Mouse (Mus musculus): ENCODE data around the gene B230217C12Rik. TPM values are rescaled to one million over a fixed set of nuclear protein-coding genes. Genes with fewer than 3 reads are reported as not detected.
A peak's percentile ranks its signal among the peaks of the same experiment; 100 is the strongest.
"Not testable (repeated sequence)": the region's sequence is repeated elsewhere in the genome, so short reads cannot be mapped to it uniquely, and the experiment has no call there.

Gene B230217C12Rik
- polyA plus RNA-seq, 1 experiment from 2014 or later = 38.2 TPM

- Histone ChIP-seq H3K27ac (ENCODE audit: low read depth, low read length) (no peak overlapping the region), H3K27me3 (replicated peaks; ENCODE audit: control insufficient read depth, insufficient read depth, low read length) (no peaks in the 10 kb centered on the region), H3K4me2 (ENCODE audit: low read length) (no peak overlapping the region), H3K9ac (ENCODE audit: low read depth, low read length) (no peak overlapping the region), H3K9me3 (ENCODE audit: control insufficient read depth, low read length) (no peaks in the 10 kb centered on the region), H3K36me3 (ENCODE audit: control insufficient read depth, insufficient read depth, low read length) (no peaks in the 10 kb centered on the region), H3K4me1 (ENCODE audit: control insufficient read depth, insufficient read depth, low read depth, low read length) (no peaks in the 10 kb centered on the region), H3K4me3 (ENCODE audit: low read length) (no peak overlapping the region)
- WGBS = 87% methylated on average over 5 of the region's 5 CpGs
- ATAC-seq = no peak
Measured at GRCm38 (mm10) chr11:97865421-97865820, 24.8 kb downstream of the B230217C12Rik start.

GRCm38 (mm10) chr11:97866091-97866888 is 25.7 kb downstream of the B230217C12Rik start:
- Histone ChIP-seq H3K4me2 (ENCODE audit: low read length) (no peak overlapping the region), H3K27ac (ENCODE audit: low read depth, low read length) (no peak overlapping the region), H3K9me3 (ENCODE audit: control insufficient read depth, low read length) (no peaks in the 10 kb centered on the region), H3K36me3 (ENCODE audit: control insufficient read depth, insufficient read depth, low read length) (no peaks in the 10 kb centered on the region), H3K4me3 (ENCODE audit: low read length) (no peak overlapping the region), H3K4me1 (ENCODE audit: control insufficient read depth, insufficient read depth, low read depth, low read length) (no peaks in the 10 kb centered on the region), H3K27me3 (replicated peaks; ENCODE audit: control insufficient read depth, insufficient read depth, low read length) (no peaks in the 10 kb centered on the region), H3K9ac (ENCODE audit: low read depth, low read length) (no peak overlapping the region)
- no peak for ATAC-seq
- WGBS = 98% methylated on average over 3 of the region's 3 CpGs

DNA sequence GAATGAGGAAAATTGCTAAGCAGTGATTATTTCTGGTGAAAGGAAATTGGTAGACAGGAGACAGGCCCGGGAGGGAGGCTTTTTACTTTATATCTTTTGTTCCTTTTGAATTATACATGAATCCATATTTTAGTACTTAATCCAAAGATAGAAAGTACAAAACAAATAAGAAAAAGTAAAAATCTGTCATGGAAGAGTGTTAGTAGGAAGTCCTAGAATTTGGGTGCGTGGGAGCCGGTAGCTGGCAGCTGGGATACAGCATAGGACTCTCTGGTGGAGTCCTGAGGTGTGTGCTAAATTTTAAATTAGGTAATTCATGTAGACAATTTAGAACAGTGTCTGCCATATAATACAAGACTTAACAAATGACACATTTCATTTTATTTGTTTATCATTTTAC is 27.0 kb downstream of the B230217C12Rik start:
- Histone ChIP-seq H3K27ac (ENCODE audit: low read depth, low read length) (no peak overlapping the region), H3K9ac (ENCODE audit: low read depth, low read length) (no peak overlapping the region), H3K4me2 (ENCODE audit: low read length) (no peak overlapping the region), H3K4me1 (ENCODE audit: control insufficient read depth, insufficient read depth, low read depth, low read length) (no peaks in the 10 kb centered on the region), H3K4me3 (ENCODE audit: low read length) (no peak overlapping the region), H3K9me3 (ENCODE audit: control insufficient read depth, low read length) (no peaks in the 10 kb centered on the region), H3K36me3 (ENCODE audit: control insufficient read depth, insufficient read depth, low read length) (no peaks in the 10 kb centered on the region), H3K27me3 (replicated peaks; ENCODE audit: control insufficient read depth, insufficient read depth, low read length) (no peaks in the 10 kb centered on the region)
- 90% methylated on average over 3 of the region's 3 CpGs for WGBS
- no peak for ATAC-seq

DNA sequence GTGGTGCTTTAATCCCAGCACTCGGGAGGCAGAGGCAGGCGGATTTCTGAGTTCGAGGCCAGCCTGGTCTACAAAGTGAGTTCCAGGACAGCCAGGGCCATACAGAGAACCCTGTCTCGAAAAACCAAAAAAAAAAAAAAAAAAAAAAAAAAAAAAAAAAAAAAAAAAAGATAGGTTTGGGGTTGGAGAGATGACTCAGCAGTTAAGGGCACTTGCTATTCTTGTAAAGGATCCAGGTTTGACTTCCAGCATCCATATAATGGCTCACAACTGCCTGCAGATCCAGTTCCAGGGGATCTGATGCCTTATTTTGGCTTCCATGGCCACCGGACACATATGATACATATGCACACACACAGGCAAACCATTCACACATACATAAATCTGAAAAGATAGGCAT is 31.8 kb downstream of the B230217C12Rik start:
- H3K36me3 ChIP-seq (ENCODE audit: control insufficient read depth, insufficient read depth, low read length); H3K4me3 ChIP-seq (ENCODE audit: low read length); H3K9me3 ChIP-seq (ENCODE audit: control insufficient read depth, low read length); H3K4me1 ChIP-seq (ENCODE audit: control insufficient read depth, insufficient read depth, low read depth, low read length); H3K27ac ChIP-seq (ENCODE audit: low read depth, low read length); H3K4me2 ChIP-seq (ENCODE audit: low read length); H3K9ac ChIP-seq (ENCODE audit: low read depth, low read length); H3K27me3 ChIP-seq (replicated peaks; ENCODE audit: control insufficient read depth, insufficient read depth, low read length); ATAC-seq: not testable (repeated sequence)
- 89% methylated on average over 5 of the region's 5 CpGs for WGBS

DNA sequence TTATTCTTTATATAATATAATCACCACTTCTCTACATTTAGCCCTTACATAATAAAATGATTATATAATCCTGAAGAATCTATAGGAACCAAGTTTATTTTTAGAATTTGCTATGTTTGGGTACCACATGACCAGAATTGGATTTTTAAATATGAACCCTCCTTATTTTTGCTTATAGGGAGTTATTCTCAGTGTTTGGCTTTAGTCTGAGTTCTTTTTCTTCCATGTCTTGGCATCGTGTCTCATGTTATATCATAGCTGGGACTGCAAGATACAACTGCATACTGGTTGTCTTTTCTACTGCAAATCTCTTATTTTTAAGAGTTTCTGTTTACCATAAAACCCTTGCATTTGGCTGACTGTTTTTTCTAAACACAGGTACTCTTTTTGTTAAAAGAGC is 33.8 kb downstream of the B230217C12Rik start:
- Histone ChIP-seq H3K27me3 (replicated peaks; ENCODE audit: control insufficient read depth, insufficient read depth, low read length) (no peaks in the 10 kb centered on the region), H3K4me1 (ENCODE audit: control insufficient read depth, insufficient read depth, low read depth, low read length) (no peaks in the 10 kb centered on the region), H3K9me3 (ENCODE audit: control insufficient read depth, low read length) (no peaks in the 10 kb centered on the region), H3K9ac (ENCODE audit: low read depth, low read length) (no peak overlapping the region), H3K27ac (ENCODE audit: low read depth, low read length) (no peak overlapping the region), H3K4me3 (ENCODE audit: low read length) (no peak overlapping the region), H3K36me3 (ENCODE audit: control insufficient read depth, insufficient read depth, low read length) (no peaks in the 10 kb centered on the region), H3K4me2 (ENCODE audit: low read length) (no peak overlapping the region)
- ATAC-seq = no peak
- 95% methylated on average over 1 of the region's 1 CpGs for WGBS

DNA sequence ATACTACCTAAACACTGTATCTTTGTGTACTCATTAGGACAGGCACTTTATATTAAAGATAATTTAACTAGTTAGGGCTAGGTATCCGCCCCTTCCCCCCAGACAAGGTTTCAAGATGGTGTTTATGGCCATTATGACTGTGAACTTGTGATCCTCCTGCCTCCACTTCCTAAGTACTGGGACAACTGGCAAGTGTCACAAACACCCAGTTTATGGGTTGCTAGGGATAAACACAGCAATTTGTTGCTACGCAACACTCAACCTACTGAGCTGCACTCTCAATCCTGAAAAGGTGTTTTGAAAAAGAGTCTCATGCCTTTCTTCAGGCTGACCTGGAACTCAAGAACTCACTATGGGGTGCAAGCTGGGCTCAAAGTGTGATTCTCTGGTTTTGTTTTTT is 36.8 kb downstream of the B230217C12Rik start:
- H3K27me3 ChIP-seq (replicated peaks; ENCODE audit: control insufficient read depth, insufficient read depth, low read length) = no peaks in the 10 kb centered on the region
- H3K27ac ChIP-seq (ENCODE audit: low read depth, low read length) = no peak overlapping the region
- no peak overlapping the region for H3K4me2 ChIP-seq (ENCODE audit: low read length)
- ATAC-seq = no peak
- H3K9ac ChIP-seq (ENCODE audit: low read depth, low read length) = no peak overlapping the region
- H3K36me3 ChIP-seq (ENCODE audit: control insufficient read depth, insufficient read depth, low read length) = no peaks in the 10 kb centered on the region
- WGBS = 79% methylated on average over 2 of the region's 2 CpGs
- no peak overlapping the region for H3K4me3 ChIP-seq (ENCODE audit: low read length)
- no peaks in the 10 kb centered on the region for H3K4me1 ChIP-seq (ENCODE audit: control insufficient read depth, insufficient read depth, low read depth, low read length)
- H3K9me3 ChIP-seq (ENCODE audit: control insufficient read depth, low read length) = no peaks in the 10 kb centered on the region

DNA sequence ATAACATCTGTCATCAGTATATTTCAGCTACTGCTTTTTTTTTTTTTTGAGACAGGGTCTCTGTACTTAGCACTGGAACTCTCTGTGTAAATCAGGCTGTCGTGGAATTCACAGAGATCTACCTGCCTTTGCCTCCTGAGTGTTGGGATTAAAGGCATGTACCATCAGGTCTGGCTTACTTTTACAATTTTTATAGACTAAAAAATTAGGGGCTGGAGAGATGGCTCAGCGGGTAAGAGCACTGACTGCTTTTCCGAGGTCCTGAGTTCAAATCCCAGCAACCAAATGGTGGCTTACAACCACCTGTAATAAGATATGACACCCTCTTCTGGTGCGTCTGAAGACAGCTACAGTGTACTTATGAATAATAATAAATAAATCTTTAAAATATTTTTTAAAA is 39.8 kb downstream of the B230217C12Rik start:
- Histone ChIP-seq H3K4me3 (ENCODE audit: low read length) (no peak overlapping the region), H3K4me2 (ENCODE audit: low read length) (no peak overlapping the region), H3K4me1 (ENCODE audit: control insufficient read depth, insufficient read depth, low read depth, low read length) (no peaks in the 10 kb centered on the region; the same call in 1 of the 2 replicates), H3K36me3 (ENCODE audit: control insufficient read depth, insufficient read depth, low read length) (no peaks in the 10 kb centered on the region), H3K9me3 (ENCODE audit: control insufficient read depth, low read length) (no peaks in the 10 kb centered on the region), H3K27ac (ENCODE audit: low read depth, low read length) (no peak overlapping the region), H3K27me3 (replicated peaks; ENCODE audit: control insufficient read depth, insufficient read depth, low read length) (no peaks in the 10 kb centered on the region), H3K9ac (ENCODE audit: low read depth, low read length) (no peak overlapping the region)
- WGBS = 94% methylated on average over 4 of the region's 4 CpGs
- no peak for ATAC-seq

GRCm38 (mm10) chr11:97883542-97883917 is 43.0 kb downstream of the B230217C12Rik start:
- H3K4me3 ChIP-seq (ENCODE audit: low read length) = peak overlapping the region; percentile 71
- no peaks in the 10 kb centered on the region for H3K36me3 ChIP-seq (ENCODE audit: control insufficient read depth, insufficient read depth, low read length)
- peak overlapping the region; percentile 82 for H3K27ac ChIP-seq (ENCODE audit: low read depth, low read length)
- 5% methylated on average over 26 of the region's 26 CpGs for WGBS
- no peaks in the 10 kb centered on the region; the same call in 1 of the 2 replicates for H3K4me1 ChIP-seq (ENCODE audit: control insufficient read depth, insufficient read depth, low read depth, low read length)
- H3K27me3 ChIP-seq (replicated peaks; ENCODE audit: control insufficient read depth, insufficient read depth, low read length) = no peaks in the 10 kb centered on the region
- H3K9me3 ChIP-seq (ENCODE audit: control insufficient read depth, low read length) = no peaks in the 10 kb centered on the region
- H3K9ac ChIP-seq (ENCODE audit: low read depth, low read length) = peak overlapping the region; percentile 66
- ATAC-seq = 0 out of 2 replicates have a peak, but pooled peaks have one; percentile 26
- H3K4me2 ChIP-seq (ENCODE audit: low read length) = peak overlapping the region; percentile 73

DNA sequence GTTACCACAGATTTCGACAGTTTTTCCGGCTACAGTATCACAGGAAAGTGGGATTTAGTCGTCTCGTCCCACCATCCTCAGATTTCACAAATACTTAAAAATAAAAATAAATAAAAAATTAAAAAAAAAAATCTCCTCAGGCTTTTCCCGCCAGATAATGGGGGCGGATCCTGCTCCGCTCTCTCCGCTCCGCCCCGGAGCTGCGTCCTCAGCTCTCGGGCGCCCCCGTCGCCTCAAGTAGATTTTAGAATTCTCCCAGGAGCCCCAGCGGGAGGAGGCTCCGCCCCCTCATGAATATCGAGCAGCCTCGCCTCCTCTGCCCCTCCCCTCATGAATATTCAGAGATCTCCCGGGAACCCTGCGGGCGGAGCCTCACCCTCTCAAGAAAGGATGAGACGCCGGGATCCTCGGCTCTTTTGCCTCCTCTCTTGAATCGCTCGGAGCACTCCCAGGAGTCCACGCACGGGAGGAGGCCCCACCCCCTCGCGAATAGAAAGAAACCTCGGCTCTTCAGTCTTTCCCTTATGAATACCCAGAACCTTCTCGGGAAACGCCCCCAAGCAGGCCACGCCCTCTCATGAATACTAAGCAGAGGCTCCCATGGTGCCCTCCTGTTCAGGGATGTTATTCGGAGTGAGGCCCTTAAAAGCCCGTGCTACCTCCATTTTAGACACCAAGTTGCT is 43.5 kb downstream of the B230217C12Rik start, which contains the start of gene Fbxo47:
Gene Fbxo47, minus strand, starts transcription at position 237 of the 683 bp plus-strand sequence.
- WGBS = under 1% methylated on average over 37 of the region's 37 CpGs
- peak within 1 kb of the TSS; percentile 71 for H3K4me3 ChIP-seq (ENCODE audit: low read length)
- H3K9me3 ChIP-seq (ENCODE audit: control insufficient read depth, low read length) = no peaks in the 10 kb centered on the region
- H3K27ac ChIP-seq (ENCODE audit: low read depth, low read length) = peak within 1 kb of the TSS; percentile 82
- no peaks in the 10 kb centered on the region; the same call in 1 of the 2 replicates for H3K4me1 ChIP-seq (ENCODE audit: control insufficient read depth, insufficient read depth, low read depth, low read length)
- H3K36me3 ChIP-seq (ENCODE audit: control insufficient read depth, insufficient read depth, low read length) = no peaks in the 10 kb centered on the region
- ATAC-seq = peak; percentile 98
- peak within 1 kb of the TSS; percentile 66 for H3K9ac ChIP-seq (ENCODE audit: low read depth, low read length)
- H3K27me3 ChIP-seq (replicated peaks; ENCODE audit: control insufficient read depth, insufficient read depth, low read length) = no peaks in the 10 kb centered on the region
- peak within 1 kb of the TSS; percentile 73 for H3K4me2 ChIP-seq (ENCODE audit: low read length)
